Mouse (Mus musculus) heart, adult 9 months (tissue): ENCODE results near the gene Ndufc1.
"Not testable (repeated sequence)": the region's sequence is repeated elsewhere in the genome, so short reads cannot be mapped to it uniquely, and the experiment has no call there.

ENCODE experiments used
- DNase-seq, 2 experiments: peaks; one replicate each; pipeline ENCODE4 v3.0.0; 2022; ENCODE audit warnings: low spot score in 2 of 2

Gene Ndufc1

GRCm38 (mm10) chr3:51368011-51368410, 40.8 kb downstream of the Ndufc1 start:
- DNase-seq = no peak

GRCm38 (mm10) chr3:51366926-51367325, 41.9 kb downstream of the Ndufc1 start:
- DNase-seq = no peak

- no peak for DNase-seq
Observed at GRCm38 (mm10) chr3:51365517-51365882, 43.3 kb downstream of the Ndufc1 start.

GRCm38 (mm10) chr3:51364703-51365516, 43.9 kb downstream of the Ndufc1 start:
- peak; percentile 79 to 83 for DNase-seq

- DNase-seq = no peak
Observed at GRCm38 (mm10) chr3:51361066-51361465, 47.7 kb downstream of the Ndufc1 start.

- no peak for DNase-seq
Observed at GRCm38 (mm10) chr3:51359558-51360307, 49.1 kb downstream of the Ndufc1 start.

- peak in 1 of 2 experiments; percentile 68 for DNase-seq
Observed at GRCm38 (mm10) chr3:51358660-51359557, 49.9 kb downstream of the Ndufc1 start.

- peak in 1 of 2 experiments; percentile 68 for DNase-seq
Observed at GRCm38 (mm10) chr3:51358181-51358580, 50.6 kb downstream of the Ndufc1 start.

GRCm38 (mm10) chr3:51357624-51358023, 51.2 kb downstream of the Ndufc1 start:
- no peak for DNase-seq

- DNase-seq = no peak
Observed at GRCm38 (mm10) chr3:51357078-51357477, 51.7 kb downstream of the Ndufc1 start.

- DNase-seq = not testable (repeated sequence)
Observed at GRCm38 (mm10) chr3:51354956-51355355, 53.8 kb downstream of the Ndufc1 start.
